Mouse (Mus musculus): ENCODE measurements around the gene Cir1. TPM values are rescaled to one million over a fixed set of nuclear protein-coding genes. Genes with fewer than 3 reads are reported as not detected.

The Cir1 gene
- polyA plus RNA-seq, 1 experiment, result 3.3 TPM

GRCm38 (mm10) chr2:73301979-73302378 lies 10.5 kb downstream of the Cir1 start:
- no peak for DNase-seq (ENCODE audit: low read depth)

- DNase-seq (ENCODE audit: low read depth), result no peak
Measured at GRCm38 (mm10) chr2:73298841-73299240, 13.7 kb downstream of the Cir1 start.

- no peak for DNase-seq (ENCODE audit: low read depth)
Measured at GRCm38 (mm10) chr2:73298154-73298553, 14.3 kb downstream of the Cir1 start.

- no peak for DNase-seq (ENCODE audit: low read depth)
Measured at GRCm38 (mm10) chr2:73295023-73295422, 17.5 kb downstream of the Cir1 start.

- no peak for DNase-seq (ENCODE audit: low read depth)
Measured at GRCm38 (mm10) chr2:73291130-73291529, 21.4 kb downstream of the Cir1 start.

GRCm38 (mm10) chr2:73285630-73286029 lies 26.9 kb downstream of the Cir1 start:
- no peak for DNase-seq (ENCODE audit: low read depth)

- no peak for DNase-seq (ENCODE audit: low read depth)
Measured at GRCm38 (mm10) chr2:73281707-73282106, 30.8 kb downstream of the Cir1 start.

GRCm38 (mm10) chr2:73281048-73281661 lies 31.3 kb downstream of the Cir1 start:
- DNase-seq (ENCODE audit: low read depth), result no peak

GRCm38 (mm10) chr2:73280356-73281047 lies 32.0 kb downstream of the Cir1 start:
- no peak for DNase-seq (ENCODE audit: low read depth)

GRCm38 (mm10) chr2:73279271-73280038 lies 33.0 kb downstream of the Cir1 start:
- DNase-seq (ENCODE audit: low read depth), result no peak

GRCm38 (mm10) chr2:73278869-73279268 lies 33.6 kb downstream of the Cir1 start:
- DNase-seq (ENCODE audit: low read depth), result no peak

GRCm38 (mm10) chr2:73278131-73278854 lies 34.2 kb downstream of the Cir1 start:
- DNase-seq (ENCODE audit: low read depth), result no peak

- no peak for DNase-seq (ENCODE audit: low read depth)
Measured at GRCm38 (mm10) chr2:73277709-73278075, 34.8 kb downstream of the Cir1 start.

GRCm38 (mm10) chr2:73277021-73277708 lies 35.3 kb downstream of the Cir1 start:
- no peak for DNase-seq (ENCODE audit: low read depth)

- no peak for DNase-seq (ENCODE audit: low read depth)
Measured at GRCm38 (mm10) chr2:73276141-73276571, 36.3 kb downstream of the Cir1 start.

GRCm38 (mm10) chr2:73275261-73276040 lies 37.0 kb downstream of the Cir1 start:
- no peak for DNase-seq (ENCODE audit: low read depth)

- DNase-seq (ENCODE audit: low read depth), result no peak
Measured at GRCm38 (mm10) chr2:73274119-73274920, 38.2 kb downstream of the Cir1 start.

- no peak for DNase-seq (ENCODE audit: low read depth)
Measured at GRCm38 (mm10) chr2:73273249-73274118, 39.0 kb downstream of the Cir1 start.
